Mouse (Mus musculus) hindbrain, embryonic 14.5 days (tissue): ENCODE data around the gene Nemp2. TPM values are rescaled to one million over a fixed set of nuclear protein-coding genes. Genes with fewer than 3 reads are reported as not detected.

Experiments
- ATAC-seq: fragments of 200-750 bp; cut with Nextera tagmentation; 2 replicates; pipeline ENCODE4 v1.8.0; 2017; ENCODE audit warnings: moderate number of reproducible peaks, mild to moderate bottlenecking, moderate TSS enrichment, moderate library complexity; ENCODE audit not compliant: low FRiP score
- DNase-seq: peaks from one replicate; pipeline ENCODE4 v3.0.0-alpha.2; 2015; ENCODE audit warnings: low spot score
- H3K27ac ChIP-seq: fragments of 300-500 bp; sonication (generic); 2 replicates; pipeline ENCODE4 v1.5.1; 2014; ENCODE audit warnings: mild to moderate bottlenecking, moderate library complexity
- H3K27me3 ChIP-seq: fragments of 300-500 bp; sonication (generic); 2 replicates; pipeline ENCODE4 v1.6.1; 2014; ENCODE audit warnings: mild to moderate bottlenecking, low read length, mixed read lengths; ENCODE audit not compliant: control insufficient read depth, insufficient read depth
- H3K36me3 ChIP-seq: fragments of 300-500 bp; sonication (generic); replicated peaks from 2 replicates; pipeline ENCODE4 v1.6.1; 2014; ENCODE audit not compliant: control insufficient read depth, insufficient read depth
- H3K4me1 ChIP-seq: fragments of 300-500 bp; sonication (generic); replicated peaks from 2 replicates; pipeline ENCODE4 v1.6.1; 2014; ENCODE audit warnings: antibody characterized with exemption, low read length, mixed read lengths; ENCODE audit not compliant: control insufficient read depth, insufficient read depth
- H3K4me2 ChIP-seq: fragments of 300-500 bp; sonication (generic); replicated peaks from 2 replicates; pipeline ENCODE4 v1.6.1; 2014; ENCODE audit warnings: mild to moderate bottlenecking, moderate library complexity
- H3K4me3 ChIP-seq: fragments of 300-500 bp; sonication (generic); replicated peaks from 2 replicates; pipeline ENCODE4 v1.5.1; 2014; ENCODE audit warnings: mild to moderate bottlenecking, low read length
- H3K9ac ChIP-seq: fragments of 300-500 bp; sonication (generic); 2 replicates; pipeline ENCODE4 v1.6.1; 2014
- H3K9me3 ChIP-seq: fragments of 300-500 bp; sonication (generic); 2 replicates; pipeline ENCODE4 v1.6.1; 2016; ENCODE audit warnings: low read length; ENCODE audit not compliant: control insufficient read depth
- WGBS: fragments of 180-500 bp; shearing (Covaris S2); extraction: QIAGEN DNeasy Blood & Tissue Kit; methylation state at CpG from one replicate; pipeline ENCODE4 v1.1.7; 2014; 5-methylcytosine and 5-hydroxymethylcytosine counted together
- polyA plus RNA-seq: library from polyadenylated mRNA; unstranded; fragments of >200 nt; fragmentation: Nextera tagmentation; extraction: Ambion mirVana; gene quantifications from 2 replicates; pipeline ENCODE4 v1.2.1, GENCODE M21; 2014

Gene Nemp2
- polyA plus RNA-seq, 1 experiment from 2014 or later, result 7.1 TPM

DNA sequence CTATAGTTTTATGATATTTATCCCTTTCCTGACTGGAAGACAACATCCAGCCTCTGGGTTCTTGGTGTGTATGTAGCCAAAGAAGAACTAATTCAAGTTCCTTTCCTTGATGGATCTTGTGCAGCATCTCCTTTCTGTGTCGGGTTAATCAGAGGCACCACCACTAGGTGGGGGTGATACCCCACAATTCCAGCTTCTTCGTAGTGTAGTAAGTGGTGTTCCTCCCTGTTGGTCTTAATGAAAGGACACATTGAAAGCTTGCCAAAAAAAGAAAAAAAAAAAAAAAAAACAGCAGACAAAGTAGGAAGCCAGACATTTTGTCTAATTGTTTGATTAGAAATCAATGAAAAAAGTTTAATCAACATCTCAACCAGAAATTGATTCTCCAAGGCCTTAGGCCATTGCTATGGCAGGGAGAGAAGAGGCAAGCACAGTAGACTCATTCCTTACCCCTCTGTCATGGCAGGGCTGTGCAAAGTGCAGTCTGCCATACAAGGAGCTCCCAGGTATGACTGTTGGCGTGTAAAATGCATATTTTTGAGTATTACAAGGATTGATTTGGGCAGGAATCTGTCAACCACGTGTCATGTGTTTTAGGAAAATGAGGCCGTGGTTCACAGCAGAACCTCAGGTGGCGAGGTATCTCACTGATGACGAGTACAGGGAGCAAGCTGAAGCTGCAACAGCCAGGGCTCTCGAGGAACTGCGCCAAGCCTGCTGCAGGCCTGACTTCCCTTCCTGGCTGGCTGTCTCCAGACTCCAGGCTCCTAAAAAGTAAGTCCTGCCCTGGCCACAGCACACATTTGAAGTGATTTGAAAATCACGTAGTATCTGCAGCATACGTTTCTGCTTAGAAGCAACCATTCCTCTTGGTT is 17.9 kb downstream of the Nemp2 start:
- Histone ChIP-seq H3K27me3 (no peaks in the 10 kb centered on the region), H3K4me2 (no peak overlapping the region), H3K4me1 (no peaks in the 10 kb centered on the region), H3K9me3 (no peaks in the 10 kb centered on the region), H3K4me3 (no peak overlapping the region), H3K9ac (no peak overlapping the region), H3K36me3 (peaks cover 53% of the 10 kb centered on the region), H3K27ac (no peak overlapping the region)
- 83% methylated on average over 11 of the region's 11 CpGs for WGBS
- DNase-seq (peak; percentile 88), ATAC-seq (peak; percentile 84)

- no peak for DNase-seq
- no peaks in the 10 kb centered on the region for H3K9me3 ChIP-seq
Measured at GRCm38 (mm10) chr1:52650066-52650465, 19.6 kb downstream of the Nemp2 start.

GRCm38 (mm10) chr1:52652601-52653253 is 22.2 kb downstream of the Nemp2 start:
- no peaks in the 10 kb centered on the region for H3K27me3 ChIP-seq
- no peaks in the 10 kb centered on the region for H3K9me3 ChIP-seq
- H3K27ac ChIP-seq, result no peak overlapping the region
- no peaks in the 10 kb centered on the region for H3K4me1 ChIP-seq
- no peak overlapping the region for H3K4me2 ChIP-seq
- no peak overlapping the region for H3K4me3 ChIP-seq
- H3K9ac ChIP-seq, result no peak overlapping the region
- H3K36me3 ChIP-seq, result peaks cover 44% of the 10 kb centered on the region
- no peak for DNase-seq
- ATAC-seq, result no peak
- WGBS, result 89% methylated on average over 3 of the region's 3 CpGs

More at GRCm38 (mm10) chr1:52650066-52650465, 19.6 kb downstream of the Nemp2 start:
- ATAC-seq, result no peak
- H3K4me2 ChIP-seq, result no peak overlapping the region
- no peak overlapping the region for H3K27ac ChIP-seq
- H3K27me3 ChIP-seq, result no peaks in the 10 kb centered on the region
- no peak overlapping the region for H3K9ac ChIP-seq
- H3K4me3 ChIP-seq, result no peak overlapping the region
- 92% methylated on average over 5 of the region's 5 CpGs for WGBS
- no peaks in the 10 kb centered on the region for H3K4me1 ChIP-seq
- peaks cover 52% of the 10 kb centered on the region for H3K36me3 ChIP-seq

GRCm38 (mm10) chr1:52653366-52653765 is 22.9 kb downstream of the Nemp2 start:
- Histone ChIP-seq H3K36me3 (peaks cover 45% of the 10 kb centered on the region), H3K4me3 (no peak overlapping the region), H3K4me2 (no peak overlapping the region), H3K27me3 (no peaks in the 10 kb centered on the region), H3K9me3 (no peaks in the 10 kb centered on the region), H3K9ac (no peak overlapping the region), H3K4me1 (no peaks in the 10 kb centered on the region), H3K27ac (no peak overlapping the region)
- WGBS, result 90% methylated on average over 1 of the region's 1 CpGs
- DNase-seq, result no peak
- ATAC-seq, result no peak

- Histone ChIP-seq H3K9ac (no peak overlapping the region), H3K36me3 (peaks cover 36% of the 10 kb centered on the region), H3K4me1 (no peaks in the 10 kb centered on the region), H3K27ac (no peak overlapping the region), H3K4me3 (no peak overlapping the region), H3K27me3 (no peaks in the 10 kb centered on the region), H3K9me3 (no peaks in the 10 kb centered on the region), H3K4me2 (no peak overlapping the region)
- DNase-seq (no peak), ATAC-seq (no peak)
- WGBS, result 92% methylated on average over 4 of the region's 4 CpGs
Measured at GRCm38 (mm10) chr1:52655153-52655552, 24.6 kb downstream of the Nemp2 start.

- ATAC-seq, result no peak
- Histone ChIP-seq H3K36me3 (peaks cover 46% of the 10 kb centered on the region), H3K4me2 (no peak overlapping the region), H3K4me3 (no peak overlapping the region), H3K27me3 (no peaks in the 10 kb centered on the region), H3K27ac (no peak overlapping the region), H3K4me1 (no peaks in the 10 kb centered on the region), H3K9ac (no peak overlapping the region), H3K9me3 (no peaks in the 10 kb centered on the region)
- 89% methylated on average over 7 of the region's 7 CpGs for WGBS
- no peak for DNase-seq
Measured at GRCm38 (mm10) chr1:52658160-52658559, 27.7 kb downstream of the Nemp2 start.

DNA sequence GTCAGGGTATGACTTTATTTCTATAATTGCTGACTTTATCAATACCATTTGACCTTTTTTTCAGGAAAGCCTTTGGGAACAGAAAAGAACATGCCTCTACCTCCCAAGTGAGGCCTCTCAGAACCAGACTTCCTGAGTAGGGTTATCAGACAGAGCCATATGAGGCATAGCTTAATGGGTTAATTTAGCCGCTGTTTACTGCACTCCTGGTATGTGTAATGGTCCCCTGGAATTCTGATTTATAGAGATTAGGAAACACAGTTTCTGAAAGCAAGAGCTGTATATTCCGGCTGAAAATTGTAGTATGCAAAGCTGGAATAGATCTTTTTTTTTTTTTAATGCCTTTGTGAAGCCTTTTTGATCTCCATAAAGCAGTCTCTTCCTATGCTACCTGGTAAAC is 29.8 kb downstream of the Nemp2 start:
- Histone ChIP-seq H3K27ac (no peak overlapping the region), H3K4me3 (no peak overlapping the region), H3K9ac (no peak overlapping the region), H3K9me3 (0 out of 2 replicates have a peak, but pooled peaks cover 7% of the 10 kb centered on the region), H3K27me3 (no peaks in the 10 kb centered on the region), H3K36me3 (peaks cover 46% of the 10 kb centered on the region), H3K4me2 (no peak overlapping the region), H3K4me1 (no peaks in the 10 kb centered on the region)
- no peak for ATAC-seq
- no peak for DNase-seq
- WGBS, result 85% methylated on average over 2 of the region's 2 CpGs

- H3K4me2 ChIP-seq, result no peak overlapping the region
- H3K4me1 ChIP-seq, result no peaks in the 10 kb centered on the region
- no peaks in the 10 kb centered on the region for H3K27me3 ChIP-seq
- DNase-seq (no peak), ATAC-seq (no peak)
- H3K27ac ChIP-seq, result no peak overlapping the region
- 83% methylated on average over 12 of the region's 12 CpGs for WGBS
- 0 out of 2 replicates have a peak, but pooled peaks cover 7% of the 10 kb centered on the region for H3K9me3 ChIP-seq
- no peak overlapping the region for H3K4me3 ChIP-seq
- H3K36me3 ChIP-seq, result peaks cover 46% of the 10 kb centered on the region
- no peak overlapping the region for H3K9ac ChIP-seq
Measured at GRCm38 (mm10) chr1:52660765-52661164, 30.3 kb downstream of the Nemp2 start.

DNA sequence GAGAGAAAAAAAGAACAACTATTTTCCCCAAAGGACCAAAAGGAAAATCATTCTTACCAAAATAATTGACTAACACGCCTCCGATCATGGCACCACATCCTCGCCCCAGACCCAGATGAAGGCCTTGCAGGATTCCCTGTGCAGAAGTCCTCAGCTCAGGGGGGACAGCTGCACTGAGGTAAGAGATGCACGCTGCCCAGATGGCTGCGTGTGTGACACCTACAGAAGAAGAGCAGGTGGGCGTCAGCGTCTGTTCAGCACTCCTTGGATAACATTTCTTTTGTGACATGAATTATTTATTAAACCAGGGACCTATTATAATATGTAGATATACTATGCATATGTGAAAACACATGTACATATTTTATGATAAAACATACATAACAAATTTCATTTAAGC is 32.7 kb downstream of the Nemp2 start:
- no peak for ATAC-seq
- no peak for DNase-seq
- H3K9me3 ChIP-seq, result 0 out of 2 replicates have a peak, but pooled peaks cover 7% of the 10 kb centered on the region
- no peaks in the 10 kb centered on the region for H3K4me1 ChIP-seq
- 82% methylated on average over 7 of the region's 7 CpGs for WGBS
- no peak overlapping the region for H3K27ac ChIP-seq
- H3K27me3 ChIP-seq, result no peaks in the 10 kb centered on the region
- H3K9ac ChIP-seq, result no peak overlapping the region
- H3K4me3 ChIP-seq, result no peak overlapping the region
- H3K36me3 ChIP-seq, result peaks cover 29% of the 10 kb centered on the region
- H3K4me2 ChIP-seq, result no peak overlapping the region
